Mouse (Mus musculus): ENCODE results near the gene Prdm8.

The Prdm8 gene

DNA sequence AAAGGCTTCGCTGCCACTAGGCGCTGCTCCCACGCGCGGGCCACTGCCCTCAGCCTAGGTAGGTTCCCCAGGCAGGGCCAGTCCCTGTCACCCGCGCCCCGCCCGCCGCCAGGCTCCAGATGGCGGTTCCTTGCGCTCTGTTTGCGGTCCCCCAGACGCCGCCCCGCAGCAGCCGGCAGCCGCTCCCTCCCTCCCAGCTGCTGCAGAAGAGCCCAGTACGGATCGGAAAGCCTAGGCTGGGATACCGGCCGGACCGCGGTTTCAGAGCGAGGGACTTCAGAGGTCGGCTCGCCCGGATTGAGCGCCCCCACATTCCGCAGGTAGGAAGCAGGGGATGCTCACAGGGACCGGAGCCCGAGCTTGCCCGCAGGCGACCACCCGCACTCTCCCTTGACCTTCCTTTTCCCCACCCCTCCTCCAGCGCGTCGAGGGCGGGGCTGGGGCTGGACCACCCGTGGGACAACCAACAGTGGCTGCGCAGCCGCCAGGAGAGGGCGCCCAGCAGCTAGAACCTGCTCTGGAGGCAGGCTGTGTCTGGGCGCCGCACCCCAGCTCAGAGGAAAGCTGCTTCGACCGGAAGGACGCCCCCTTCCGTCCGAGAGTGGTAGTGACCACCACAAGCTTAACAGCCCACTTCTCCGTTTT is at the start of gene Prdm8:
Gene Prdm8 (plus strand): TSS at position 19 of the 645 bp plus-strand sequence.
- peak; percentile 89 for DNase-seq (ENCODE audit: low read depth, low spot score)

DNA sequence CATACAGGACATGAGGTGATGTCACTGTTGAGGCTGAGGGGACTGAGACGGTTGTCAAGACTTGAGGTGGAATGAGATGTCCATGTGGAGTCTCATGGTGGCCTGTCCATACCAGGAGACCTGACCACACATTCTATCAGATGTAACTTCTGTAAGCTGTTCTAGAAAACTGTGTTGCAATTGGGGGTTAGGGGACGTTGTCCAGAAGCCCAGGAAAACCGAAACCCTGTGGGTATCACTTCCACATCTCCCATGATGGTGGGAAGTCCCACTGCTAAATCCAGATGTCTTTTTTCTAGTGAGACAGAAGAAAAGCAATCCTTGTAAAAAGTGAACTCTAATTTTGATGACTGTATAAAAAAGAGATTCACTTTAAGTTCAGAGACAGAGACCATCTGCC is 39.9 kb upstream of the Prdm8 start:
- no peak for DNase-seq (ENCODE audit: low read depth, low spot score)

DNA sequence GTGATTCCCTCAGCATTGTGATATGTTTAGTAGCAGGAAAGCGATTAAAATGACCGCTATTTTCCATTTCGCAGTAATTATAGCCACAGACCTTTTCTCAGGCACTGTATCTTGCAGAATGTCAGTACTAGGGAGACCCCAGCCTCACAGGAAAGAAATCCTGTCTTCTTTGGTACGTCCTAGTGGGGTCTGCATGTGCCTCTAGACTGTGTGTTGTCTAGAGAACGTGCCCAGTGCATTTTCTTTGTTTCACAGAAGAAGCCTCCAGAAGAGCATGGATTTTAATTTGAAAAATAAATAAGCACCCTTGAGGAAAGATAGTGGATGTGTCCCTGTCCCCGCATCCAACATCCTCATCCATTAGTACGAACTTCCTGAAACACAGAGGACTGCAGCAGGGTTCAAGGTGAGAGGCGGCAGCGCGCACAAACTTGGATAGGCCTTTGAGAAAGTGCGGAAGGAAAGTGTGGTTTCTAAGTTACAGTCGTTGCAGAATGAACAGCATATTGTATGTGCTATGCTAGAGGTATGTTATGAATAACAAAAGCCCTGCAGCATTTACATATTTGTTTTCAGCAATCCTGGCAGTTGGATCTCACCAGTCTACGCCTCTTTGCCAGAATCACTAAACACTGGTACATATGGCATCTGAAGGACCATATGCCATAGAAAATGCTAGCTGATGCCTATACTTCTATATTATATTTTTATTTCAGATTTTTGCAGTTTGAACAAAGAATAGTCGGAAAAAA is 28.3 kb upstream of the Prdm8 start:
- no peak for DNase-seq (ENCODE audit: low read depth, low spot score)

DNA sequence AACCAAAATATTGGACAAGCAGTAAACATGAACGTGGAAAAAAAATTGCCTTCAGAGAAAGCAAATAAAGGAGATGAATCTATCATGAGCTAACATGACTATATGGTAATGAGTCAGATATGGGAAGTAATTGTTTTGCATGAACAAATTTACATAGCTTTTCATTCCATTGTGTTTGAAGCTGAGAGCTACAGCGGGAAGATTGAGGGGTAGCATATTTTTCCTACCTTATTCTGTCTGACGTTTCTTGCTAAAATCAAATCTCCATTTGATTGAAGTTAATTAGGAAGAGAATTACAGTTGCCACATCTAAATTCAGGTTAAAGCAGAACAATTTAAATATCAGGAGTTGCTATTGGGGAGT is 27.7 kb upstream of the Prdm8 start:
- no peak for DNase-seq (ENCODE audit: low read depth, low spot score)

DNA sequence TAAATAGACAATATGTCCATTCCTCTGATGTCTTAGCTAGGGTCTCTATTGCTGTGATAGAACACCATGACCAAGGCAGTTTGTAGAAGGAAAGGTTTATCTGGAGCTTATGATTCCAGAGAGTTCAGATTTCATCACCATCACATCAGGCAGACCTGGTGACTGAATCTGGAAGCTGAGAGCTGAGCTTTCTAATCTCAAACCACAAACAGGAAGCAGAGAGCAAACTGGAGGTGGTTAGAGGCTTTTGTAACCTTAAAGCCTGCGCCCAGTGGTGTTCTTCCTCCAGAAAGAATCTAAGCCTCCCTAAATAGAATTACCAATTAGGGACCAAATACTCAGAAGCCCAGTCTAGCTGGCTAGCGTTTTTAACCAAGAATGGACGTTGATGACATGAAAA is 20.1 kb upstream of the Prdm8 start:
- DNase-seq (ENCODE audit: low read depth, low spot score), result no peak

DNA sequence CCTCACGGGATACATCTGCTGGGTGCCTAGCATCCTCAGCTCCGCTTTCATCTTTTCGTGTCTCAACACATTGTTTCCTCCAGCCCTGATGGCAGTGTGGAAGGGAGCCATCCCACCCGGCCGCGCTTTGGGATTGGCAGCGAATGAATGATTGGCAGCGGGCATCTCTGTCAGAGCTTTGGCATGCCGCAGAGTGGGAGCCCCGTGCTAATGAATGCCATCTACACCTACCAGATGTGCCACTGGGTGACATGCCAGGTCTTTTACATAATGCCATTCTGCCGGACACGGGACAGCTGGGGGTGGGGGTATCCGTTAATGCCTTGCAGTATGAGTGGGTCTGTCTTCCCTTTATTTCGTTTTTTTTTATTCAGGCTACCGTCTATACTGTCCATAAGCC is 882 bp upstream of the Prdm8 start:
- no peak for DNase-seq (ENCODE audit: low read depth, low spot score)

DNA sequence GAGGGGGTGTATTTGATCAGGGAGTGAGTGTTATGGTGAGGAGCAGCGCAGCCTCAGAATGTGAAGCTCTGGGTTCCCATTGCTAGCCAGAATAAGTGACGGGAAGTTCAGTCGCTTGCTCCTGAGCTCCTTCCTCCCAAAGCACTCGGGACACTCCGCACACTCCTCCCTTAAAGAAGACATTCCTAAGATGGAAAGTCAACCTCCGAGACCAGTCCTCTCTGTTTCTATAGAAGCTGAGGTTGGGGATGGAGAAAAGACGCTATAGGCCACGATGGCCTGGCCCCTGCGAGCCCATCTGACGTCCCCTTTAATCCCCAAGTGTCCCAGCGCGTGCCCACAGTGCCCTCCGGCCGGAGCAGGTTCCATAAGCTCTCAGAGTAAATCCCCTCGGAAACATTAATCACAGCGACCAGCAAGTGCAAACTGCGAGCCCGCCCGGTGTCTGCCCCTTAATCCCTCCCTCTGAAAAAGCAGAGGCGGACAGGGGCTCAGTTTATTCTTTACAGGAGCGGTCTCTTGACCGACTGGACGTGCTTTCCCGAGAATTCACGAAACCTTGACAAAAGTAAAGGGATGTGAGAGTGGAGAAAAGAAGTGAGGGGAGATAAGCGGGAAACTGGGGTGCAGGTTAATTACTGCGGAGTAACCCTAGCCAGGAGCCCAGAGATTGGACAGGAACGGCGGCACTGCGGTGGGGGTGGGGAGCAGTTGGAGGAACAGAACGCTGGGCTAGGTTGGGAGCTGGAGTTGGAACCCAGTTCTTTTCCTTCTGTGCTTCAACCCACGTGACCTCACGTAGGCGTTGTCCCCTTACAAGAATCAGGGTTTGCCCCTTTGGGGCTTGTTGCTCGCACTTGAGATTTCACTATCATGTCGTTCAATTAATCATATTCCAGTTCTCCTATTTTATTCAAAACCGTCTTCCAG is 1.6 kb downstream of the Prdm8 start:
- no peak for DNase-seq (ENCODE audit: low read depth, low spot score)

DNA sequence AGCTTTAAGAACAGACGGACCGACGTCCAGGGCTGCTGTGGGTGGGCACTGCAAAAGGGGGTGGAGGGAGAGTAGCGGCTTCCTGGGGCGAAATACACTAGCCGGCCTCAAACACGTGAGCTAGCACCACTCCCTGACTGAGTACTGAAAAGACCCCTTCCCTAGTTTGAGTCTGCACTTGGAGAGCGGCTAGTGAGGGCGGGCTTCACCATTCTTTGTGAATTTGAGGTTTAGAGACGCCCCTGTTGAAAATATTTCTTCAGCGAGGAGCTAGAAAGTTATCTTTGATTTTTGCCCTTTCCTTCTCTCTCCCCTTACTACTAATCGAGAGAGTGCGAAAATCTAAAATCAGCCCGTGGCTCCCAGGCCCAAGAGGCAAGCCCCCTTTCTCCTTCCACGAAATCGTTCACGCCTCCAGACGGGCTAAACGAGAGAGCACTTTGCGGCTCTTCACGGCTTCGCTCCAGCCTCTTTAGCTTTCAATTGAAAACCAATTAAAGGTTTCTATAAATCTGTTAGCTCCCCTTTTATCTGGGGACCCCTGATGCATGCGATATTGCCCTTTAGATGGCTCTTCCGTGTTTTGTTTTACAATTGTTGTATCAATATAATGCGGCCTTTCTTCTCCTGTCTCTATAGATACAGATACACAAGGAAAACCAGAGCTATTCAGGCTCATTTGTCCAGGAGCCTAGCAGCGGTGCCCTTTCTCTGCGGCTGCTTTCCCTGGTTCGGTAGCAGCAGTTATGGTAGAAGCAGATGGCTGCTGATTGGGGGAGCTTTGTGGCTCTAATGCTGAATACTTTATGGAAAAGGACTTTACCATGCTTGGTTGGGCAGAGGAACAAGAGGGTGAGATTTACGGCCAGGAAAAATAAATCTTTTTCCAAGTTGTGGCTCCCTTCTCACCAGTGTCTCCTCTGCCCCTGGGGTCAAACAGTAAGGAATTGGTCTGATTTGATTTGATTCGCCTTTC is 2.7 kb downstream of the Prdm8 start:
- no peak for DNase-seq (ENCODE audit: low read depth, low spot score)

DNA sequence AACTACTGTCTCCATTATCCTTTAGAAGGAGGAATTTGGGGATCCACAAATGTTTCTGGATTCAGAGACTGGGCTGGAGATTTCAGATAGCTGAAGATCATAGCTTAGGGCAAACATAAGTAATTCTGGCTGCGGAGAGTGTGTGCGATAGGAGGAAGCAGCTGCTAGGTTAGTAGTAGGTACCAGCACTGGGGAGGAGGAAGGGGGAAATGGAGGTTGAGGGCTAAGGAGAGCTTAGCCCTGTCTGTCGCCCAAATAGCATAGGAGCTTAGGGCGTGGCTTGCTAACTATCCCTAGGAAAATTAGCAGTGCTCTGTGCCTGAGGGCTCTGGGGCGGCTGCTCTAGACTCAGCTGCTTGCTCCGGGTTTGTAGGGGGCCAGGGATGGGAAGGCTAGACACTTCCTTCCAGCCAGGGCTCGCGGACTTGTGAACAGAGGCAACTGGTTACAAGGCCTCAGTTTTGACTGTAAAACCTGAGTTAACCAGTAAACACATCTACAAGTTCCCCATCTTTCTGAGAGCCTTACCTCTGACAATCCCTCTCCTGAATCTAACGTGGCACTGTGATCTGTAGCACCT is 4.7 kb downstream of the Prdm8 start:
- DNase-seq (ENCODE audit: low read depth, low spot score), result no peak

DNA sequence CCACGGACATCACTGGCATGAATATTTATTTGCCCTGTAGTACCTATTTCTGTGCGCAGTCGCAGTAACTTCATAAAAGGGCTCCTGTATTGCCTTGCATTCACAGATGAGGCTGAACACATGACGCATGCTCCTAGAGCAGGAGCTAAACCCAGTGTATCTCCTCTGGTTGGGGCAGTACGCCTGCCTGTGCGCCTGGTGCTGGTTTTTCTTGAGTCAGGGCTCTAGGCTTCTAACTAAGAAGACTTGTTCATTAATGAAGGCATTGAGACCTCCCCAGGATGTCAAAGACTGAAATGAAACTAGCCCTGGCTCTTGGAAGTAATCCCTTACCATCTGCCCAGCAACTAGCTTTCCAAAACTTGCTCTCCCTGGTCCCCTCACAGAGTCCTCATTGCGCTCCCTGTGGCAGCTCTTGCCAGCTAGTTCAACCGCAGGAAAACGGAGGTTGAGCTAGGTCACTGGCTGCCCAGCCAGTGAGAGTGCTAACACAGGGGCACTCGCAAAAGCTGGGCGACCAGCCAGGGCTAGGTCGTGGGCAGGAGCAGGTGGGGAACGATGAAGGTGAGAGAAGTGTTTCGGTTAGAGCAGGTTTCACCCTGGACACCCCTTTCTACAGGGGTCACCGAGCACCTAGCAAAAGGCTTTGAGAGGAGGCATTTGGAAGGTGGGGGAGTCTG is 5.6 kb downstream of the Prdm8 start:
- no peak for DNase-seq (ENCODE audit: low read depth, low spot score)

DNA sequence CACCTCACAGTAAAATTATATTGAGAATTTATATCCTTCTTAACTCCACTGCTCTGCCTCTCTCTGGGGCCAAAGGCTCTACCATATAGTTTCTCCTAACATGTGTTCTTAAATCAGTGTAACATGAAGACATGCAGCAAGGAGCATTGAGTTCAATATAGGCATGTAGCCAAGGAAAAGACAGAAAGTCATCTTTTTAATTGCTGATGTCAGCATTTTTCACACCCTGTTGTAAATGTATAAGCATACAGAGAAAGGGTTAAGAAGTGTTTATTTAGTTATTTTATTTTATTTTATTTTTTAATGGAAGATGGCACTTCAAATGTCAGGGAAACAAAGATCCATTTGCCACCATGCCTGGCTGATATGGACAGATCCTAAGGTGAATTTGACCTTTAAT is 6.7 kb downstream of the Prdm8 start:
- DNase-seq (ENCODE audit: low read depth, low spot score), result no peak

DNA sequence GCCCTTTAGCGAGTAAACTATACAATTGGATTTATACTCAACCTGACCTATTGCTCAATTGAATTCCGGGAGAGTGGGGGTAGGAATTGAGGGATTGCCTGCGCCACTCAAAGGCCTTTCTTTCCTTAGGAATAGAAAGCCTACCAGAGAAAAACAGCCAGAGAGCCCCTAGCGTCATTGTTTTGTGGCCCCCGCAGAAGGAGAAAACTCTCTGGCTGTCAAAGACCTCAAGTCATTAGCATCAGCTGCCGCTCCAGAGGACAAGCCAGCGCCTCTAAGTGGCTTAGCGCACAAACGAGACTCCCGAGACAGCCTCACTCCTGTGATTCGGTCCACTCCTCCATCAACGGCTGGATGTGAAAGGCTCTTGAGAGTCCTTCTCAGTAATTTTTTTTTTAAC is 12.6 kb downstream of the Prdm8 start:
- no peak for DNase-seq (ENCODE audit: low read depth, low spot score)

DNA sequence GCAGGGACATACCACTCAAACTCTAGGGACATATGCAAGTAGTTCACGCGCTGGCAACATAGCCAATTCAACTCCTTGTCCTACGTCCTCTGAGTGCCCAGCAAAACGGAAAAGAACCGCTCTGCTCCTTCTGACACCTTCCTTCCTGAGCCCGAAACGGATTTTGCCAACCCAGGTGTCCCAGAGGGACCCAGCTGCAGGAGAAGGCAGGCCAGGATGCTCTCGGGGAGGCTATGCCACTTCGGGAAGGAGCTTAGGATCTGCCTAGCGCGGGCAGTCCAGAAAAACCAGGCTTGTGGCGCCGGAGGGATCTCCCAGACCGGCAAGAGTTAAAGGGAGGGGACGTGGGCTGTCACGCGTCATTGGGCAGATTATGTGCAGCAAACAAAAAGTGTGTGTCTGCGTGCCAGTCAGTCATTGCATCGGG is 13.5 kb downstream of the Prdm8 start:
- DNase-seq (ENCODE audit: low read depth, low spot score), result no peak

DNA sequence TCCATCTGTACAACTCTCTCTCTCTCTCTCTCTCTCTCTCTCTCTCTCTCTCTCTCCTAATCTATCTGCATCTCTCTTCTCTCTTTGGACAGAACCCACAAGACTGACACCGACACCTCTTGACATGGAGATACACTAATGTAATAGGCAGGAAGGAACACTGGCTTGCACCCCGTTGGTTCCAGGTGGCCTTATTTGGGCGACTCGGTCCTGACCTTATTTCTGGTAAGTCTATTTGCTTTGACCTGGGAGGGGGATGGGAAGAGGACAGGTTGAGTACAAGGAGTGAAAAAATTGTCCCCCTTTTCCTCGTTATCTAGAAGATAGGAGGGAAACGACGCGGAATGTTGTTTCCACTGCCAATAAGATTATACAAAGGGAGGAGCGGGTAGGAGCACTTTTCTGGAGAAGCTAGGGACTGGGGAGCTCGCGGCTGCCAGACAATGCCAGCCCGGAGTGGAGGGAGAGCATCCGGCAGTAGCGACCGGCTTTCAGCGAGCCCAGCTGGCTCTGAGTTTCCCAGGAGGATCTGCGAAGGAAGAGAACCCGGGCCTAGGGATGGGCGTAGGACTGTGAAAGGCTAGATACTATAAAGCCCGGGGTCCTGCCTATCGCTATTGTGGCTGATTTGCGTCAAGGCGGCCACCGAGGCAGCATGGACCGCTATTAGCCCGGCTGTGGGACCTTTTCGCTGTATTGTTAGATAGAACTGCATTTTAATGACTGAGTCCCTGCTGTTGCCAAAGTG is 14.1 kb downstream of the Prdm8 start:
- DNase-seq (ENCODE audit: low read depth, low spot score), result no peak

DNA sequence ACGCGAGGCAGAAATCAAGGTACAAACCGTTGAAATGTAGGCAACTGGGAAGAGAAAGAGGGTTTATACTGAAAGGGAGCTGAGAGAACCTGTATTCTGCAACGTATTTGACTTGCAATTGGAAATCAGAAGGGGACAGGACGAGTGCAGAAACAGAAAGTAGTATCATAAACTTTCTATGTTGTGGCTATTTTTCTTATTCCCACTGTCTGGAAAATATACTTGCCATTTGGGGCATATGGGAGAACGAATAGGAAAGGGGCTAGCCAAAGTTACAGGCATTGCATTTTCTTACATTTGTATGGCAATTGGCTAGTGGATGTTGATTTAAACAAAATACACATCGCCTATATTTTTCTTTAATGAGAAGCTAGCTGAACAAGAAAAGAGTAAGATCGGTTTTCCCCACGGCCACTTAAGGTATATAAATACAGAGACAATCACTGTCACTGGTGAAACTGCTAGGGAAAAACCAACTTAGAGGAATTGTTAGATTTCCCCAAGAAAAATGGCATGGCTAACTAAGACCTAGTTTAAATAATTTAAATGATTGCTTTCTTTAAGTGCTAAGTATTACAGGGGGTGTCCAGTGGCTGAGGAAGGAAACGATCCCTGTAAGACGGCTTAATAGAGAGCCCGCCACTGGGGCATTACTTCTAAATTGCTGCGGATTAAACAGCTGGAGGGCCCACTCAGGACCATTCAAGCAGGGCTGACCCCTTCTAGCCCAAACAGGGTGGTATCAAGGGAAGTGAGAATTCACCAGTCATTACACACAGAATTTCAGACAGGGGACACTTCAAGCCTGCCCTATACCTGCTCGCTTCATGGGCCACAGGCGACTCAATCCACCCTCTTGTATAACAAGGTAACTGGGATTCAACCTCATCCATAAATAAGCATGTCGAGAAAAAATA is 14.9 kb downstream of the Prdm8 start:
- DNase-seq (ENCODE audit: low read depth, low spot score), result no peak

DNA sequence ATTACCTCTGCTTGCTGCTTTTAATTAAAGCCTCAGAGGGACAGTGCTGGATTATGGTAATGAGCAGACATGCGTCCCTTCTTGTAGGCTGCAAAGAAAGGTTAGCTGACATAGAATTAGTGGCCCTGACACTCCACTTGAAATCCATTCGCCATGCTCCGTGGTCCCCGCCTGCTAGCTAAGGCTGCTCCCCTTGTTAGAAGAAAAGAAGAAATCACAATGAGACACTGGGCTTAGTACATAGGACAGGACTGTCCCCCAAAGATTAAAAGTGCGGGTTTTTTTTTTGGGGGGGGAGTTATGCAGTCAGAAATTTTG is 15.6 kb downstream of the Prdm8 start:
- no peak for DNase-seq (ENCODE audit: low read depth, low spot score)

DNA sequence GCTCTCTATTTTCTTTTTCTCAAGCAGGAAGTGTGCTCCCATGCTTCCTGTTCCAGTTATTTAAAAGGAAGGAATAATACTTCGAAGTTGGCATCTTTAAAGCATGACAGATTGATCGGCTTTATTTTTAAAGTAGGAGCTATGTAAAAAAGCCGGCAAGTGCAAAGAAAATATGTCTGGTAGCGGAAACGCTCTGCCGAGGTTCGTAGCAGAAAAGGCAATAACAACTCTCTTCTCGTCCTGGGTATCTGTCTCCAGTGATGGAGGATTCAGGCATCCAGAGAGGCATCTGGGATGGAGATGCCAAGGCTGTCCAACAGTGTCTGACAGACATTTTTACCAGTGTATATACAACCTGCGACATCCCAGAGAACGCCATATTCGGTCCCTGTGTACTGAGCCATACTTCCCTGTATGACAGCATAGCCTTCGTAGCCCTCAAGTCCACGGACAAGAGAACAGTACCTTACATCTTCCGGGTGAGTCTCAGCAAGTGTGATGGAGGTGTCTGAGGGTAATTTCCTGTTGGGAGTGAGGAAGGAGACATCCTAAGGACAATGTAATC is 16.1 kb downstream of the Prdm8 start:
- DNase-seq (ENCODE audit: low read depth, low spot score), result no peak

DNA sequence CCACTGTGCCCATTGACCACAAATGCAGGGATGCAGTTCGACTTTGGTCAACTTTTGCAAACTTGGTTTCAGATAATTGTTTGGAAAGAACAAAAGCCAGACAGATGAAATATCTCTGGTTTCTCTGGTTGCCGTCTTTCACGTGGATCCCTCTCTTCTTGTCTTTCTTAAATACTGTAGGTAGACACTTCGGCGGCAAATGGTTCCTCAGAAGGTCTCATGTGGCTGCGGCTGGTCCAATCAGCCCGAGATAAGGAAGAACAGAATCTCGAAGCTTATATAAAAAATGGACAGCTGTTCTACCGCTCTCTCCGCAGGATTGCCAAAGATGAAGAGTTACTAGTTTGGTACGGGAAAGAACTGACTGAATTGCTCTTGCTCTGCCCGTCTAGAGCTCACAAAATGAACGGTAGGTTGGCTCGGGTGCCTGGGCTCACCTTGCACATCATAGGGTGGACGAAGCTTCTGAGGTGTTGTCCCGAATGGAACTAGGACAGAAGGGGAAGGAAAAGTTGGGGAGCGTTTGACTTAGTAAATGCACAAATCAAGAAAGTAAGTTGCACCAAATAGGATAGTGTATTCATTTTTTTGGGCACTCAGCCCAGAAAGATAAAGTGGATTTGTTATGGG is 17.4 kb downstream of the Prdm8 start:
- no peak for DNase-seq (ENCODE audit: low read depth, low spot score)
